Mouse (Mus musculus) spleen, postnatal 14 days (tissue): ENCODE data around the gene Eefsec.
A peak's percentile ranks its signal among the peaks of the same experiment; 100 is the strongest.

Source experiments
- DNase-seq, 2 experiments: peaks; one replicate each; pipeline ENCODE4 v3.0.0; 2021 to 2022; ENCODE audit warnings: low spot score in 2 of 2

The Eefsec gene

GRCm38 (mm10) chr6:88266055-88266454 lies 180.3 kb downstream of the Eefsec start:
- DNase-seq, result no peak

DNA sequence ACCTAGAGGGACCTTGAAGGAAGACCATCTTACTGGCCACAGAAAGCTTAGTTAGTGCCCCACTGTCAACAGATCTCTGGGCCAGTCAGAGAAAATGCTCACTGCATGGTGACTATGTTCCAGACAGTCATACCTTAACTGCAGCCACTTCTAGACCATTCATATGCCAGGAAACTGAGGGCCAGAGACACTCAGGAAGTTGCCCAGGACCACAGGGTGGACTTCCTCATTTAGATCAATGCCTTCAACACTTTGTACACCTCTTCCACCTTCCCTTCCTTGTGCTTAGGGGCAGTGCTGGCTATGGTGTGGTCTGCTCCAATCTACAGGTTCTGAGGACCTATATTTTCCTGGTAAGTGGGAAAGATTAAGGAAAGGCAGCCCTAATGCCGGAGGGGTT lies 181.0 kb downstream of the Eefsec start:
- DNase-seq, result no peak

DNA sequence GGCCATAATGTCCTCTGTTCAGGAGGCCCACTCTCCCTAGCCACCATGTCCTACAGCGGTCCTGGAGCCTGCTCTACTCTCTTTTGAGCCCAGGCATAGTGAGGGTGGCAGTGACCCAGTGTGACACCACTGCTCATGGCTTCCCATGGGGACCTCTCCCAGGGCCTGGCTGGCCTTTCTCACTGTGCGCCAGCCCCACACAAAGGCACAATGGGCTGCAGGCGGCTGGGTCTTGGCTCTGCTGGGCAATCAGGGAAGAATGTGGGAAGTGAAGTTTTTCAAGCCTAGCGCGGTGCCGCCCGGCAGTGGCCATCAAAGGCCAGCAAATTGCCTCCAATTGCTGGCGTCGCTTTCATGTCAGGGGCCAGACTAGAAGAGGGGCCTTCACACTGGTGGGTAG lies 184.2 kb downstream of the Eefsec start:
- DNase-seq, result no peak

GRCm38 (mm10) chr6:88260645-88261044 lies 185.7 kb downstream of the Eefsec start:
- no peak for DNase-seq

- DNase-seq, result no peak
Observed at GRCm38 (mm10) chr6:88259621-88260020, 186.7 kb downstream of the Eefsec start.

- DNase-seq, result no peak
Observed at GRCm38 (mm10) chr6:88255435-88255834, 190.9 kb downstream of the Eefsec start.

- DNase-seq, result no peak
Observed at GRCm38 (mm10) chr6:88254082-88254481, 192.3 kb downstream of the Eefsec start.

- no peak for DNase-seq
Observed at GRCm38 (mm10) chr6:88251798-88252478, 194.4 kb downstream of the Eefsec start.

GRCm38 (mm10) chr6:88251396-88251795 lies 194.9 kb downstream of the Eefsec start:
- no peak for DNase-seq

DNA sequence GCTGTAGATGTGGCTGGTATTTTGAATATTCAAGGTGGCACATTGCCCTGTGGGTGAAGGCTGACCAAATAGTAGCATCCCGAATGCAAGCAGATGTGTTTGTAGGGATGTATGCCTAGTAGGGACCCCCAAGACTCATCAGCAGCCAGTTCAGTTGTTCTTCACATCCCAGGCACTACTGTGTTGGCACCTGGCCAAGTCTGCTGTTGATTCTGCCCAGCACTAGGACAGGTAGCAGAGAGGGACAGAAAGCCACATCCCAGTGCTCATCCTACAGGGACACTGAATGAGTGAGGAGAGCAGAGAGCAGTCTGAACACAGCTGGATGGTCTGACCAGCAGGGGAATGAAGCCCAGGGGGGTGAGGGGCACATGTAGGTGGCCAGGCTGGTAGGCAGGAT lies 197.1 kb downstream of the Eefsec start:
- DNase-seq, result no peak

GRCm38 (mm10) chr6:88242604-88243003 lies 203.7 kb downstream of the Eefsec start:
- DNase-seq, result peak in 1 of 2 experiments; percentile 19

DNA sequence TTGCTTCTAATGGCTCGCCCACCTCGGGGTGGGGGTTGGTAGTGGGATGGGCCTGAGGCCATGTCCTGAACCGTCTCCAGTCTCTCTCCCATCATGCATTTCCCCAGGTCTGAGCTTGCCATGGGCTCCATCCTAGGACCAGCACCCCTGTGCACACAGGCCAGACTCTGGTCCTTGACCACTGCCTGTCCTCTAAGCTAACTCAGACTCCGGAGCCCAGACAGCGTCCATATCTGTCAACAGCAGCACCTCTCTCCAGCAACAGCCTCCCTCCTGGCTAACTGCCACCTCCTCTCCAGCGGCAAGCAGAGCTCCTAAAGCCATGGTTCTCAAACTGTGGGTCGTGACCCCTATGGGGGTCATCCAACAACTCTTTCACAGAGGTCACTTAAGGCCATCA lies 209.8 kb downstream of the Eefsec start:
- DNase-seq, result no peak

- no peak for DNase-seq
Observed at GRCm38 (mm10) chr6:88235983-88236382, 210.4 kb downstream of the Eefsec start.

- DNase-seq, result no peak
Observed at GRCm38 (mm10) chr6:88235461-88235860, 210.9 kb downstream of the Eefsec start.

DNA sequence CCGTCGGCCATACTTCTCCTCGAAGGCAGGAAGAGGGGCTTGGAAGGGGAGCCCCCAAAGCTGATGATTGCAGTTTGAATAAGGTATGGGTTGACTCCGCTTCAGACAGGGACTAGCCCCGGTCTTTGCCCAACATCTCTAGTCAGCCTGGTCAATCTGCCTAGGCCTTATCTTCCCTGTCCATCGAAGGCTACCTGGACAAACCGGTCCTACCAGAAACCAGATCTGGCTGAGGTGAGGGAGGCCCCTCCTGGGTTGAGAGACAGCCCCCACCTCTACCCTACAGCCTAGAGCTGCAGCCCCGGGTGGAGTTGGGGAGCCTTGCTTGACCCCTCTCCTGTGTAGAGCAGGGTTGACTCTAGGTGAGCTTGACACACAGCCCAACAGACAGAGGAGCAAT lies 212.3 kb downstream of the Eefsec start:
- DNase-seq, result no peak

GRCm38 (mm10) chr6:88232221-88232620 lies 214.1 kb downstream of the Eefsec start:
- DNase-seq, result no peak

GRCm38 (mm10) chr6:88231821-88232220 lies 214.5 kb downstream of the Eefsec start:
- no peak for DNase-seq

GRCm38 (mm10) chr6:88229221-88229620 lies 217.1 kb downstream of the Eefsec start:
- DNase-seq, result no peak

DNA sequence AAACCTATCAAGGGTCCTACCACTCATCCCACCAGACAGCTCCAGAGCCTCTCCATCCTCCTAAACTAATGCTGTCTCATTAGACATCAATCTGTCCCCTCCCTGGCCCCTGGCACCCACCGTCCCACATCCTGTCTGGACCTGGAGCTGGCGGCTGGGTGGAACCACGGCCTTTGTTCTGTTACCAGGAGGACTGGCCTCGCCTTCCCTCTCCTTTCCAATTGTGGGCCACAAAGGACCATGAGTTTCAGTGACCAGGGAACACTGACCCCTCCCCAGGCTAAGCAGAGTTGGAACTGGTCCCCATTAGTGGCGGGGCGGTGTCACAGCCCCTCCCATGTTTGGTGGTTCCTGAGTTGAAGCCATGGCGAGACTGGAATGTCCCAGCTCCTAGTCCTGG lies 218.8 kb downstream of the Eefsec start:
- no peak for DNase-seq

DNA sequence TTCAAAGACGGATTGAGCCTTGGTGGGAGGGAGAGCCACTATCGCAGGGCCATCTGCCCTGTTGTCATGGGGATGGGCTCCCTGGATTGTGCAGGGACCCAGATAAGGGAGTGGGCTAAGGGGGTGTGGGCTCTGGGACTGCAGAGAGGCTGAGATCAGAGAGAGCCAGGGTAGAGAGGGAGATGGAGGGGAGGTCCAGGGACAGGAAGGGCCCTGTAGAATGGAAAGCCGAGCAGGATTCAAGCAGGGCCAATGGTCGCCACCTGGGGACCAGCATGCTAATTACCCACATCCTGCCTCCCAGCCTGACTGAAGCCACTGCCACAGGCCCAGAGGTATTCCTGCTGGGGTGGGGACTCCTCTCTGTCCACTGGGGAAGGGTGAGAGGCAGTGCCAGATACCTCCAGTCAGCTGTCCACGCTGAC lies 219.8 kb downstream of the Eefsec start:
- no peak for DNase-seq

DNA sequence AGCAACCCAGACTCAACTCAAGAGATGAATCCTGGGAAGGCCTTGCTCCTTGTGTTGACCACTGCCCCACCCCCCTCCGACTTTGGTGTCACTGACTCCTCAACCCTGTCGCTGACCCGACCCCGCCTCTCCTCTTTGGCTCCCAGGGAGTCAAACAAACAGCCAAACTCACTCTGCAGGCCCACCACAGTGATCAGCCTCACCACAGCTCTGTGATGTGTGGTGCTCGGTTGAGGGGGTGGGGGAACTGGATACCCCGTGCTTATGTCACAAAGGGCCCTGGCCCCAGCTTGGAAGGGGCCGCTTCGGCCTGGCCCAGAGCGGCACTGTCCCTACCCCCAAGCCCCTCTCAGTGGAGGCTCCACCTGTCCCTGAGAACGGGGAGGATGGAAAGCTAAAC lies 224.4 kb downstream of the Eefsec start, which contains the start of gene Dnajb8:
Dnajb8 (plus strand) TSS at position 301 of the 400 bp plus-strand sequence.
- DNase-seq, result no peak

DNA sequence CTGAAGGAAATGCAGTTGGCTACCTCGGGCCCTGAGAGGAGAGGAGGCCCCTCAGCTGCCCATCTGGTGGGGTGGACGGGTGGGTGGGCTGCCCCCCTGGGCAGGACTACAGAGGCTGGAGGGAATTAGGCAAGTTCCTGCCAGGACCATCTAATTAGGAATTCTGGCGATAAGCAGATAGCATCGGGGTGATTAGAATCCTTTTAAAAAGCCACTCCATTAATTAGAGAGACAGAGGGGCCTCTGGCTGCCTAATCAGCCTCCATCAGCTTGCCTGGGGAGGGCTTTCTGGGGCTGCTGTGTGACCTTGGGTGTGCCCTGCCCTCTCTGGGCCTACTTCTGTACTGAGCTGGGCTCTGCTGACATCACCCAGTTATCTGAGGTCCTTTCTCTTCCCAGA lies 227.2 kb downstream of the Eefsec start:
- DNase-seq, result no peak

DNA sequence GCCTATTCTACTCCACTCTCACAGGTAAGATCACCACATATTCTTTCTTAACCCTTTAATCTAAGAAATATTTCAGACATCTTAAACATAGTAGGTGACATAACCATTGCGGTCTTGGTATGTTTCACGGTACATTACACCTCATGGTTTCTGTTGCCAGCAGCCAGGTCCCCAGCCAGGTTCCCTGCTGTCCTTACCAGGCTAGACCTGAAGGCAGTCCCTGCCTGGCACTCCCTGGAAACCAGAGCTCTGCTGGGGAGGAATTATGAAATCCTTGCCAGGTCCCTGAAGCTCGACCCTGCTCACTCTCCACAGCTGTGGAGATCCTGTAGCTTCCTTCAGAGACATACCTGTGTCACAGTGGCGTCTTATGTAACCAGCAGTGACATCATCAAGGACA lies 230.1 kb downstream of the Eefsec start:
- DNase-seq, result no peak

DNA sequence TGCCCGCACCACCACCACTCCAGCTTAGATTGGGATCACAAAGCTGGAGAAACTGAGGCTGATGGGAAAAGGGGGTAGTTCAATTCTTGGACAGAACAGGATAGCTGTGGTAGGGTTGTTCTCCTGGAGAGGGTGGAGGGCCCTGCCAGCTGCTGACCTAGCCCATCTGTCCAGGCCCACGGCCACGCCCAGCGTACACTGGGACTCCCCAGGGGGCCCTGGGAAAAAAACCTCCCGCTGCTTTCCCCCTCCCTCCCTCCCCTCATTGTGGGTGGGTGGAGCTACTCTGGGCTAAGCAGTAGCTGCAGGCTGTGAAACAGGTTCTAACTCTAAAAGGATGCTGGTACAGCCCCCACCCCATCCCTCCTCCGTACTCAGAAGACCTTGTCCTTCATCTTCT lies 230.5 kb downstream of the Eefsec start:
- DNase-seq, result no peak
